Mouse (Mus musculus) CD4-positive naive resting alpha-beta T cell, adult 57 days (primary cell): ENCODE results near the gene Slc38a3. TPM values are rescaled to one million over a fixed set of nuclear protein-coding genes. Genes with fewer than 3 reads are reported as not detected.

Experiments
- total RNA-seq: library from RNA; stranded (reverse); gene quantifications from one replicate; pipeline ENCODE4 v1.2.4, GENCODE M21; 2023

The Slc38a3 gene
- total RNA-seq: not detected

DNA sequence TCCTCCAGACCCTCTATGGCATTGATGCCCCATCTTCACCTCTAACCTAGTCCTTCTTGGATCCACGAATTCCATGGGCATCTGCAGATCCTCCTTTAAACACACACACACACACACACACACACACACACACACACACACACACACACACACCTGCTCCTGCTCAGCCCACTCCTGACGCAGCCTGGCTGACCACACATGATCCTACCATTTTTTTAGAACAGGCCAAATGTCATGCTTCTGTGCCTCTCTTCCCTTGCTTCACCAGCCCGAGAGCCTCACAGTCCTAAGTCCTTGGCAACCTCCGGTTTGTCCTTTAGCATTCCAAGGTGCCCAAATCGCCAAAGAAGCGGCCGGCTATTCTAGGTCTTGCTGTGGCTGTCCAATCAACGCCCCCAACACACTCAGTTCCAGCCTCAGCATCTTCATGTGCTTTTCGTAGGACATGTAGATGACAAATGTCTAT, at the start of gene Slc38a3:
Slc38a3 (minus strand) TSS at position 51 of the 466 bp plus-strand sequence.

DNA sequence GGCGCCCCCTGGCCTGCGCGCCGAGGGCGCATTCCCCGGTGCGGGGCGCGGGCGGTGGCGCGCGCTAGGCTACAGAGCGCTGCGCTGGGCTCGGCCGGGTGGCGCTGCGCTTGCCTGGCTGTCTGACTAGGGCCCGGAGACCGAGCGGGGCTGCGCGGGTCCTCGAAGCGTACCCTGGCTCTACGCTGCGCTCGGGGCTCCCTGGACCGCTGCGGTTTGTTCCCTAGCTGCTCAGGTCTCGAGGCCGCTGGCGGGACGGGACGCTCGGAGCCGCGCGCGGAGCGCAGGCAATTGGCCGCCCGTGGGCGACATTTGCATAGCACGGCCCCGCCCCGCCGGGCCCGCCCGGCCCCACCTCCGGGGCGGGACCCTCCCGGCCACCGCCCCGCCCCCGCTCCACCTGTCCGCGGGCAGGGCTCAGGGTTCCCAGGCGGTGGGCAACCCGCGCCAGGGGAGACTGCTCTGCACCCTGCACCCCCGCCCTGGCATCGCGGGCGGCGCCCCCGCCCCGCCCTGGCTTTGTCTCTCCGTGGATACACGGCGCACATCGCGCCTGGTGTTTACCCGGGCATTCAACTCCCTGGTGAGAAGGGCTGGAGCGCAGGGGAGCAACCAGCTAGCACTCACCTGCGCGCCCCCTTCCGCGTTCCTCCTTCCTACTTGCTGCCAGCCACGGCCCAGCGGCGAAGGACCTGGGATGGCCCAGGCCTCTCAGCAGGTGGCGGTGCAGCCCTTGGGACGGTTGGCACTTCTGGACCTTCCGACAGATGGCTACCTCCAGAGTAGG, 40.6 kb upstream of the Slc38a3 start, which contains the start of gene Sema3f:
Sema3f (minus strand) TSS at position 779 of the 787 bp plus-strand sequence.

DNA sequence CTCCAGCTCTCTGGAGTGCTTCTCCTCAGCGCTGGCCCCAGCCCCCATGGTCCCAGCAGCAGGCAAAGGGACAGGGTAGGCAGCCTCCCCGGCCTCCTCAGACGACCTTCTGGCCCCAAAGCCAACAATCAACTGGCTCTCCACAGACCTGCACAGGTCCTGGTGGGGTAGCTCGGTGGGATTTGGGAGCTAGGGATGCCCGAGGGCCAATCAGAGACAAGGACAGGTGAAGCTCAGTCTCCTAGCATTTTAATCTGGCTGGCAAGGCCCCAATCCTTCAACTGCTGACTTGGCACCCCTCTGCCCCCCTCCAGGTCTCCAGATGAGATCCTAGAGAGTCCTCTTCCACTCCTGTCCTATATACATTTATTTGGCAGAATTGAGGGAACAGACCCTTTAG, 10.2 kb upstream of the Slc38a3 start, which contains the start of gene Gnat1:
Gnat1 (minus strand) TSS at position 212 of the 400 bp plus-strand sequence.

DNA sequence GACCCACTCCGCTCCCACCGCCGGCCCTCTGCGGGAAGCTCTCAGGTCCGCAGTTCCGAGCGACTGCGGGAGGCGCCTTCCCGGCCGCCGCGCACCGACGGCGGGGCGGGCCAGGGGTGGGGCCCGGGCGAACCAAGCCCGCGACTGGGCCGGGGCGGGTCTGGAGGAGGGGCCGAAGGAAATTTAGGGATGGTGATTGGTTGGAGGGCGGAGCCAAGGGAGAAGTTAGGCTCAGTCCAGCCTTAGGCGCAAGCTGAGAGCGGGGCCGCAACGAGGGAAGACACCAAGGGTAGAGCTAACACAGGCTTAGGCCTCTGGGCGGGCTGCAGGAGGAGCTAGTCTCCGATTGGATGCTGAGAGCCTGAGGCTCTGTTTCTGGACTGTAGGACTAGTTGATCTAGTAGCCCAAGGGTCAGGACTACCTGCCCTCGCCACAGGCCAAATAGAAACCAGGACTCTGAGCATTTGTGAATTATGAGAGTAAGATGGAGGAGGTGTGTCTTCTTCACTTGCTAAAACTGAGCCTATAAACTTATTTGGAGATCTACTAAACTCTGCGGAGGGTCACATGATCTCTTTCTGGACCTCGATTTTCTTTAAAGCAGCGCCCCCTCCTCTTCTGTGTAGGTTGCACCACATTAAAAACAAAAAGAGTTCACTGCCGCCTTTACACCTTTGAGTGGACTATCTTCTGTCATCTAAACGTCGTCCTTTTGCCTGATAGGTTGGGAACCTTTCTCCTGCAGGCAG, 33.9 kb downstream of the Slc38a3 start, which contains the start of gene Gnai2:
Gnai2 (minus strand) TSS at position 89 of the 750 bp plus-strand sequence.

DNA sequence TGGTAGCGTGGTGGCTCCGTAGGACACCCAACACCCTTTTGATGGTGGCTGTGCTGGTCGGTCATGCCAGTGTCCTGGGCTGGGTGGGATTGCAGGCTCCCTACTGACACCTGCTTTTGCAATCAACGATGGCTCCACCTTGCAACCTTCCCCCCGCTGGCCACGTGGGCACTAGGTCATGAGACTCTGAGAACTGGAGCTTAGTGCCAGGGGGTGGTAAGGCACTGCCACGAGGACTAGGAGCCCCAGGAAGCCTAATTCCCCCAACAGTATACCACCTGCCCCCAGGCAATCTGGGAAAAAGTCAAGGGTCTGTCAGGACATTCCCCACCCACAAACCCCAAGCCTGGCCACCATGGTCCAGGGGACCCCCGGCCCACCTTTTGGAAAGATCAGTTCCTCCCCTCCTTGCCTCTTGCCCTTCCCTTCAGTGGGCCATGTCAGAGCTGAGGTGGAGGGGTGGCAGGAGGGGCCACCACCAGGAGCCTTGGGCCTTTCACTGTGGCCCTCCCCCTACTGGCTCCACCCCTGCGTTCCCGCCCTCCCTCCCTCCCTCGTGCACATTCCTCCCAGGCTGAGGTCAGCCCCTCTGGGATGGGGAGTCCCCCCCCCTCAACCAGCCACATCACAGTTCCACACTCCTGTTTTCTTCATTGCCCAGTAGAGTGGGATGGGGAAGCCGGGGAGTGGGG, 60.4 kb downstream of the Slc38a3 start, which contains the start of gene Sema3b:
Sema3b (minus strand) TSS at position 489 of the 692 bp plus-strand sequence.

Other genes starting within 250 kb of the Slc38a3 start
- 28.2 TPM for gene Tmem115, start 135.6 kb downstream of the Slc38a3 start, total RNA-seq
- 14.7 TPM for gene Cyb561d2, start 127.3 kb downstream of the Slc38a3 start, total RNA-seq
- gene Nprl2, start 127.3 kb downstream of the Slc38a3 start, total RNA-seq: 28.5 TPM
- gene Zmynd10, start 122.2 kb downstream of the Slc38a3 start, total RNA-seq: 0.86 TPM
- gene Rassf1, start 118.0 kb downstream of the Slc38a3 start, total RNA-seq: 76.0 TPM
- gene Tusc2, start 106.3 kb downstream of the Slc38a3 start, total RNA-seq: 16.4 TPM
- gene Hyal2, start 101.6 kb downstream of the Slc38a3 start, total RNA-seq: 2.3 TPM
- gene Hyal1, start 92.6 kb downstream of the Slc38a3 start, total RNA-seq: 2.0 TPM
- gene Naa80, start 90.6 kb downstream of the Slc38a3 start, total RNA-seq: 9.3 TPM
- 1.7 TPM for gene Hyal3, start 88.7 kb downstream of the Slc38a3 start, total RNA-seq
- gene Ifrd2, start 81.9 kb downstream of the Slc38a3 start, total RNA-seq: 42.1 TPM
- gene Sema3b, start 60.3 kb downstream of the Slc38a3 start, total RNA-seq: 0.83 TPM
- gene Gnai2, start 34.2 kb downstream of the Slc38a3 start, total RNA-seq: 494 TPM
- 1.4 TPM for gene Gnat1, start 10.2 kb upstream of the Slc38a3 start, total RNA-seq
- gene Sema3f, start 40.9 kb upstream of the Slc38a3 start, total RNA-seq: 2.0 TPM
- 262 TPM for gene Rbm5, start 101.5 kb upstream of the Slc38a3 start, total RNA-seq
- gene Rbm6, start 203.7 kb upstream of the Slc38a3 start, total RNA-seq: 139 TPM
- gene Mon1a, start 218.6 kb upstream of the Slc38a3 start, total RNA-seq: 18.6 TPM
- 0.24 TPM for gene Mst1r, start 237.3 kb upstream of the Slc38a3 start, total RNA-seq